Mouse (Mus musculus) megakaryocyte, embryonic 14.5 days (primary cell): Measurements from ENCODE around the gene Rasl12. TPM values are rescaled to one million over a fixed set of nuclear protein-coding genes. Genes with fewer than 3 reads are reported as not detected.

Experiments used
- H3K27me3 ChIP-seq: replicated peaks from 2 replicates; pipeline ENCODE3; 2012; ENCODE audit warnings: inconsistent platforms
- H3K36me3 ChIP-seq: replicated peaks from 2 replicates; pipeline ENCODE3; 2012; ENCODE audit warnings: low read length, inconsistent platforms, mixed read lengths
- H3K4me1 ChIP-seq: 2 replicates; pipeline ENCODE4 v1.6.1; 2012; ENCODE audit warnings: inconsistent platforms
- H3K4me3 ChIP-seq: replicated peaks from 2 replicates; pipeline ENCODE3; 2012; ENCODE audit warnings: moderate library complexity, mild to moderate bottlenecking, inconsistent platforms
- H3K9me3 ChIP-seq: 2 replicates; pipeline ENCODE4 v1.6.1; 2012; ENCODE audit warnings: inconsistent platforms
- FLI1 ChIP-seq: IDR thresholded peaks from 2 replicates; pipeline ENCODE4 v1.6.1; 2012; ENCODE audit warnings: low read length, inconsistent platforms, mixed read lengths
- GATA1 ChIP-seq: IDR thresholded peaks from 3 replicates; pipeline ENCODE4 v1.6.1; 2012; ENCODE audit warnings: mixed read lengths, low read length, inconsistent platforms, borderline replicate concordance
- polyA plus RNA-seq: library from polyadenylated mRNA; stranded (reverse); fragments of >175 nt; gene quantifications from 2 replicates; pipeline ENCODE4 v1.2.3, GENCODE M21; 2012; ENCODE audit warnings: low replicate concordance; ENCODE audit not compliant: insufficient read depth

Rasl12 gene
- not detected in 2 replicates for polyA plus RNA-seq

- Histone ChIP-seq H3K9me3 (no peaks in the 10 kb centered on the region), H3K4me3 (peak within 1 kb of the TSS; percentile 91), H3K27me3 (peaks cover 79% of the 10 kb centered on the region), H3K4me1 (peaks cover 16% of the 10 kb centered on the region), H3K36me3 (no peaks in the 10 kb centered on the region)
- TF ChIP-seq FLI1: no peak
- no peak for TF ChIP-seq GATA1
These were observed at the start of gene Rasl12 for GRCm38 (mm10) chr9:65398279-65398678. Gene Rasl12, plus strand, starts transcription at chr9:65398506.

- Histone ChIP-seq H3K27me3 (no peaks in the 10 kb centered on the region), H3K36me3 (peaks cover 55% of the 10 kb centered on the region), H3K4me3 (no peak overlapping the region), H3K9me3 (no peaks in the 10 kb centered on the region), H3K4me1 (peaks cover 52% of the 10 kb centered on the region)
- TF ChIP-seq GATA1 (no peak), FLI1 (no peak)
These were observed 45.1 kb upstream of the Rasl12 start for GRCm38 (mm10) chr9:65353251-65353650.

- Histone ChIP-seq H3K27me3 (no peaks in the 10 kb centered on the region), H3K9me3 (no peaks in the 10 kb centered on the region), H3K4me3 (peak overlapping the region; percentile 25), H3K36me3 (peaks cover 83% of the 10 kb centered on the region), H3K4me1 (peaks cover 35% of the 10 kb centered on the region)
- TF ChIP-seq GATA1: no peak
These were observed 41.7 kb upstream of the Rasl12 start for GRCm38 (mm10) chr9:65356561-65356960.

GRCm38 (mm10) chr9:65356971-65357370 is 41.3 kb upstream of the Rasl12 start:
- peaks cover 87% of the 10 kb centered on the region for H3K36me3 ChIP-seq

GRCm38 (mm10) chr9:65358956-65359480 is 39.3 kb upstream of the Rasl12 start:
- H3K27me3 ChIP-seq: no peaks in the 10 kb centered on the region
- no peaks in the 10 kb centered on the region for H3K9me3 ChIP-seq
- peaks cover 25% of the 10 kb centered on the region for H3K4me1 ChIP-seq
- H3K4me3 ChIP-seq: no peak overlapping the region
- TF ChIP-seq GATA1 (no peak), FLI1 (no peak)
- peaks cover 94% of the 10 kb centered on the region for H3K36me3 ChIP-seq

More at GRCm38 (mm10) chr9:65356971-65357370, 41.3 kb upstream of the Rasl12 start:
- Histone ChIP-seq H3K27me3 (no peaks in the 10 kb centered on the region), H3K4me3 (no peak overlapping the region), H3K9me3 (no peaks in the 10 kb centered on the region), H3K4me1 (peaks cover 31% of the 10 kb centered on the region)
- TF ChIP-seq FLI1: no peak
- no peak for TF ChIP-seq GATA1

GRCm38 (mm10) chr9:65360641-65361448 is 37.5 kb upstream of the Rasl12 start, which contains the start of gene Ubap1l:
Gene Ubap1l, plus strand, starts transcription at chr9:65361041.
- H3K36me3 ChIP-seq: peaks cover 88% of the 10 kb centered on the region
- TF ChIP-seq GATA1: no peak
- TF ChIP-seq FLI1: no peak

GRCm38 (mm10) chr9:65363684-65364083 is 34.6 kb upstream of the Rasl12 start:
- no peak for TF ChIP-seq FLI1
- no peak for TF ChIP-seq GATA1
- Histone ChIP-seq H3K4me1 (peaks cover 22% of the 10 kb centered on the region), H3K36me3 (peaks cover 60% of the 10 kb centered on the region), H3K27me3 (no peaks in the 10 kb centered on the region), H3K4me3 (no peak overlapping the region), H3K9me3 (no peaks in the 10 kb centered on the region)

More at GRCm38 (mm10) chr9:65360641-65361448, 37.5 kb upstream of the Rasl12 start, which contains the start of gene Ubap1l:
- Histone ChIP-seq H3K4me3 (no peak within 1 kb of the TSS), H3K27me3 (no peaks in the 10 kb centered on the region), H3K9me3 (no peaks in the 10 kb centered on the region), H3K4me1 (peaks cover 30% of the 10 kb centered on the region)

- peak overlapping the region; percentile 24 for H3K4me3 ChIP-seq
- TF ChIP-seq GATA1 (no peak), FLI1 (no peak)
These were observed 32.6 kb upstream of the Rasl12 start for GRCm38 (mm10) chr9:65365721-65366120.

GRCm38 (mm10) chr9:65371756-65372155 is 26.6 kb upstream of the Rasl12 start:
- Histone ChIP-seq H3K4me1 (peaks cover under 1% of the 10 kb centered on the region; the same call in 1 of the 2 replicates), H3K4me3 (no peak overlapping the region)

More at GRCm38 (mm10) chr9:65365721-65366120, 32.6 kb upstream of the Rasl12 start:
- Histone ChIP-seq H3K9me3 (no peaks in the 10 kb centered on the region), H3K36me3 (peaks cover 39% of the 10 kb centered on the region), H3K27me3 (no peaks in the 10 kb centered on the region), H3K4me1 (peaks cover 17% of the 10 kb centered on the region)

GRCm38 (mm10) chr9:65372449-65372848 is 25.9 kb upstream of the Rasl12 start:
- Histone ChIP-seq H3K36me3 (peaks cover 3% of the 10 kb centered on the region), H3K9me3 (no peaks in the 10 kb centered on the region), H3K4me3 (no peak overlapping the region), H3K4me1 (no peaks in the 10 kb centered on the region), H3K27me3 (peaks cover 10% of the 10 kb centered on the region)
- TF ChIP-seq GATA1 (no peak), FLI1 (no peak)

More at GRCm38 (mm10) chr9:65371756-65372155, 26.6 kb upstream of the Rasl12 start:
- TF ChIP-seq FLI1: no peak
- no peak for TF ChIP-seq GATA1
- Histone ChIP-seq H3K27me3 (peaks cover 5% of the 10 kb centered on the region), H3K36me3 (peaks cover 3% of the 10 kb centered on the region), H3K9me3 (no peaks in the 10 kb centered on the region)
